Mouse (Mus musculus): Measurements from ENCODE around the gene Hdc.

The Hdc gene

DNA sequence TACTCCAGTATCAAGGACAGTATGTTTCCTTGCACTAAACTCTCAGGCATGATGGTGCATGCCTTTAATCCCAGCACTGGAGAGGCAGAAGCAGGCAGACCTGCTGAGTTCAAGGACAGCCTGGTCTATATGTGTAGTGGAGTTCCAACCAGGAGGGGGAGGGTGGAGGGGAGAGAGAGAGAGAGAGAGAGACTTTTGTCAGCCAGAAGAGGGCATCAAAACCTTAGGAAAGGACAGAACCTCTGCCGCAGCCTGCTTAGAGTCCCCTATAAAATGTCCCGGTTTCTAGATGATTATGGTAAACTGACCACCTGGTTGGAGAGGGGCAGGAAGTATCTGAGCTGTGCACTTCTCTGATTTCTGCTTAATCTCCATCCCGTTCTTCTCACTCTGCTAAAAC is 20.1 kb downstream of the Hdc start:
- DNase-seq = peak; percentile 37

- DNase-seq = no peak
Measured at GRCm38 (mm10) chr2:126598359-126598758, 20.7 kb downstream of the Hdc start.

GRCm38 (mm10) chr2:126597279-126598241 is 21.5 kb downstream of the Hdc start:
- no peak for DNase-seq

- DNase-seq = no peak
Measured at GRCm38 (mm10) chr2:126596347-126597072, 22.6 kb downstream of the Hdc start.

DNA sequence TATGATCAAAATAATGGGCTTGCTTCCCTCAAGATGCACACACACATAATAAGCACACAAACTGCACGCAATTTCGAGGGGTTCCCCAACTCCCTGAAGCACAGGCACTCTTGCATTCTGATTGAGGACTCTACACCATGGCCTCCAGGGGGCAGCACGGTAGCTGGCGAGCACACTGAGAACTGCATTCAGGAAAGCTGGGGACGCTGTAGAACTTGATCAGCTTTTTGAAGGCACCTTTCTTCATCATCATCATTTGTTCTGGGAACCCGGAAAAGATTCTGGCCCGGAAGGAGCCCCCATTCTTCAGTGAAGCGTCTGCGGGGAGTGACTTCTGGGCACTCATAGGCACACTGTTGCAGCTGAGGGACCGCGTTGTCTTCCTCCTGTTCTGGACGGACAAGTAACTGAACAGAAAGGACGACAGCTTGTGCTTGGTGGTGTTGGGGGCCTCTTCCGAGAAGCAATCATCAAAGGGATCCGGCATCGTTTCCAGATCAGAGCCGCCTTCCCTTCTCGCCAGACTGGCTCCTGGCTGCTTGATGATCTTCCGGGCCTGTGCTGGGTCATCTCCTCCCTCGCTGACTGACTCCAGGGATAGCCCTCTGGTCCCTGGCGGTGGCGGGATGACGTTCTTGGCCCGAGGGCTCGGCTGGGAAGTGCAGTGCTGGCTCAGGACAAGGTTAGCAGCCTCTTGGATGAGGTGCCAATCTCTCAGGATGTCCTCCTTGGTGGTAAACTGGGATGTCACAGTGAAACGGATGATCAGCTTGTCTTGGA is 25.1 kb downstream of the Hdc start:
- peak; percentile 82 for DNase-seq

GRCm38 (mm10) chr2:126591304-126591703 is 27.8 kb downstream of the Hdc start:
- no peak for DNase-seq

- DNase-seq = no peak
Measured at GRCm38 (mm10) chr2:126587468-126587867, 31.6 kb downstream of the Hdc start.

DNA sequence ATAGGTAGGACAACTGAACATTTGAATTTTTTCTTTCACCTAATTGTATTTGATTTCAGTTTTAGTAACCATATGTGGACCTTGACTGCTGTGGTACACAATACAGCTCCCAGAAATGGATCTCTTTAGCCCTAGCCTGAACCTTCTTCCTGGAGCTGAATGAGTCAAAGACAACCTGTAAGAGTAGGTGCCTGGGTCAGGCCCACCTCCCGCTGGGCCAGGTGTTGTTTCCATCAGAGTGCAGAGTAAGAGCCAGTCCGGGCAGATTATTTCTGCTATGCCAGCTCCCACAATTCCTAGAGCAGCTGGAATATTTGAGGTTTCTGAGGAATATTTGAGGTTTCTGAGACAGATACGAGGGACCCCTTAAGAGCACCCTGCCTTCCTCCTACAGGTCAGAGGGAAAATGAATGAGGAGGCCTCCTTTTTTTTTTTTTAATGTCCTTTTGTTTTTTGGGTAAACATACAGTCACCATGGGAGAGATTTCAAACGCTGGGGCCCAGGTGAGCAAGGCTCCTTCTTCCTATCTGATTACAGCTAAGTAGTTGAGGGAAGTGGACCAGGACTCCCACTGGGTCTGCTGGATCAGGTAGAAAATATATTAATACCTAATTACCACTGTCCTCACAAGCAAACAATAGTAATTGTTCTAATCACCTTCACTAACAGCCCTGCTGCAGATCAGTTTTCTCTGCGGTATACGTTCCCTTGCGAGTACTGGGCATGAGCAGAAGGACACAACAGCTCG is 34.3 kb downstream of the Hdc start:
- DNase-seq = no peak

GRCm38 (mm10) chr2:126583960-126584359 is 35.1 kb downstream of the Hdc start:
- no peak for DNase-seq

DNA sequence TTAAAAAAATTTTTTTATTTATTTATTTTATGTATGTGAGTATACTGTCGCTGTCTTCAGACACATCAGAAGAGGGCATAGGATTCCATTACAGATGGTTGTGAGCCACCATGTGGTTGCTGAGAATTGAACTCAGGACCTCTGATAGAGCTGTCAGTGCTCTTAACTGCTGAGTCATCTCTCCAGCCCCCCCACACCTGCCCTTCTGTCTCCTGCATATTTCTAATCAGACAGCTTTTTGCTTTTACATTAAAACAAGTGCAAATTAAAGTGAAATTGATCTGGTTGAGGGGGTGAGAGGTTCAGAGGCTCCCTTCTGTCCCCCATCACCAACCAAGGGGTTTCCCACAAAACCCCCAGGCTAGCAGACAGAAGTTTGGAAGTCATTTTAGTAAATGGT is 39.8 kb downstream of the Hdc start:
- no peak for DNase-seq

GRCm38 (mm10) chr2:126577362-126577761 is 41.7 kb downstream of the Hdc start:
- DNase-seq = no peak

DNA sequence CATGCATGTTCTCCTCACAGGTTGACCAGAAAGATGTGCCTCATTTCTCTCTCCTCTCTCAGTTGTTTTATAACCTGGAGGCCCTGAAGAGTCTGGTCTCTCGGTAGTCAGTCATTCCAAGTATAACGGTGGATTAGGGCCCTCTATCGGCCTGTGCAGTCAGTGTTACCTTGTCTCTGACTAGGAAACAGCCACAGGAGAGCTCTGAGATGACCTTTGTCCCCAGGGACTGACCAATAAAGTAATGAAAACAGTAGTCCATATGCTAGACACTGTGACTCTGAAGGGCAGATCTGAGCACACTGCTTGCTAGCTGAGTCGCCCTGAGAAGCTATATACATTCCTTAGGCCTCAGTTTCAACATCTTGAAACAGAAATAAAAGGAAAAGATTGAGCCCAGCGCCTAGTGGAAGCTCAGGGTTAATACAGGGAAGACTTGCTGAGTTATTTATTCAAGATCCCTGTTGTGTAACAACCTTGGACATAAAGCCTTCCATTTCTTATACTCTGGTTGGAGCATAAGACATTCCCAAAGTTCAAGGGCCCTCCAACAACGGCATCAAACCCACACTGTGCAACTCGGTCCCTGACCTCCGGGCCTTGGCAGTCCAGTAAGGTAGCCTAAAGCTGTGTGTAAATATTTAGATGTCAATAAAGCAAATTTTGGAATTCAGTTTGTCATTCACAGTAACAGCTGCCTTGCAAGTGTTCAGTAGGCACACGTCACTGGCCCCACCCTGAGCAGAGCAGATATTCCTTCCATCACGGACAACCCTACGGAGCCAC is 43.5 kb downstream of the Hdc start:
- no peak for DNase-seq

DNA sequence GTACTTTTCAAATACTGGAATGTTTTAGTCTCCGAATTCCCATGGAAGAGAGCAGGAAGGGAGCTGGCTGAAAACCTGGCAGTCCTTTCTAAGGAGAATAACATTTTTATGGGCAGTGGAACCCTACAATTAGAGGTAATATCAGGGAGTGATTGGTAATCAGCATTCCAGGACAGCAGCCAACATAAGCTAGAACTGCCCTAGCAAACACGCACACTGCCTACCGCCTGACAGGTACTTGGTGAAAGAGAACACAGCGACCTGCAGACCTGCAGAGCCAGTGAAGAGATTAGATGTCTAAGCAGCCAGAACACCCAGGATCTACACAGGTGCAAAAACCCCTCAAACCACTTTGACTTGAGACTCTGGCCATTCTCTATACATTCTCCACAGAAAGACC is 46.4 kb downstream of the Hdc start:
- DNase-seq = no peak

DNA sequence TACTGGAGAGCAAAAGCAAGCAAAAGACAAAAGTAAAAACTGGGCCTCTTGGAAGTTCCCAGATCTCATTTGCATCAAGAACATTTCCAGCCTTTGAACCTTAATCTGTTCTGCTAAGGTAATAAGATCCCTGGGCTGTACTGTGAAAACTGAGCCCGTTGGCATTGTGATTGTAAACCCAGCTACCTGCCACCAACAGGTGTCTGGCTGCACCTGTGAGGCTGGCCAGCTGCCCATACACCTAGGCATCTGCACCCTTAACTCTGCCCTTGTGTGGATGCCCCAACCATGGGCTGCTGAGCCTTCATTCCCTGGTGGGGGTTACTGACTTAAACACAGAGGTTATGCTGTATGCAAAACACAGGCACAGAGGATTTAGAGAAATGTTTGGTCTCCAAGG is 46.9 kb downstream of the Hdc start:
- no peak for DNase-seq

GRCm38 (mm10) chr2:126563411-126564105 is 55.5 kb downstream of the Hdc start:
- peak; percentile 49 for DNase-seq

DNA sequence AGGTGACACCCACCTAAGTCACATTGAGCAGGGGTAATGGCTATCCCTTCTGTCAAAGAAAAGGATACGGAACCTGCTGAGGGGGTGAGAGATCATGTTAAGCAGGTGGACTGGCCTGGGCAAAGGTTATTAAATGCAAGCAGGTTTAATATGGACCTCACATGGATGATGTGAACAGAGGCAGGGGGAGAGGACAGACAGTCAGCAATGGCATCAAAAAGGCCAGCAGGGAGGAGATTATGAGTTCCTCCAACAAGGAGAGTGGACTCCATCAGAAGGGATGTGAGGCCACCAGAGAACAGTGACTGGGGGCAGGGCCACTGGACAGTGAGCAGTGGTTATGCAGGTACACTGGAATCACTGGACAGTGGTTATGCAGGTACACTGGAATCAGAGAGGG is 59.0 kb downstream of the Hdc start:
- no peak for DNase-seq

- DNase-seq = no peak
Measured at GRCm38 (mm10) chr2:126555533-126555932, 63.6 kb downstream of the Hdc start.

DNA sequence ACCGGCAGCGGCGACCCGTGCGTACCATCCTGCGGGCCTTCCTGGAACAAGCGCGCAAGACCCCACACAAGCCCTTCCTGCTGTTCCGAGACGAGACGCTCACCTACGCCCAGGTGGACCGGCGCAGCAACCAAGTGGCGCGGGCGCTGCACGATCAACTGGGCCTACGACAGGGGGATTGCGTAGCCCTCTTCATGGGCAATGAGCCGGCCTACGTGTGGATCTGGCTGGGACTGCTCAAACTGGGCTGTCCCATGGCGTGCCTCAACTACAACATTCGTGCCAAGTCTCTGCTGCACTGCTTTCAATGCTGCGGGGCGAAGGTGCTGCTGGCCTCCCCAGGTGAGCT is 65.8 kb downstream of the Hdc start:
- no peak for DNase-seq

GRCm38 (mm10) chr2:126552357-126553290 is 66.5 kb downstream of the Hdc start, which contains the start of gene Slc27a2:
Gene Slc27a2 (plus strand): TSS chr2:126552407.
- peak; percentile 70 for DNase-seq

DNA sequence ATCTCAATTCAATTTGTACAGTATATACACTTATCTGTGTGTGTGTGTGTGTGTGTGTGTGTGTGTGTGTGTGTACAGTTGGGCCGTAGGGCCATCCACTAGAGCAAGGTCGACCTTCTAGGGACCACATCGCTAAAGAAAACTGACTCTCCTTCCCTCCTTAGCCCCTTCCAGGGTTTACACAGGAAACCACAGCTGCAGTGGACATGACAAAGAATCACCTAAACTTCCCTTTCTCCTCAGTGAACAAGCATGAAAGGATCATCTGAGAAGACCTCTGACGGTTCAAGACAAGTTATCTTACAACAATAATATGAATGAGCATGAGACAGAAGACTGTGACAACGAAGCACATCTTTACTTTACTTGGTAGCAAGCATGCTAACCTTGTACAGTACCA is 67.2 kb downstream of the Hdc start:
- DNase-seq = no peak

Measured in retina, postnatal 1 day (tissue).